In genomic region chr10:52029421-52030080, GRCm38 (mm10) we compare ENCODE assay signal across 15 mouse cellular contexts. TPM values are rescaled to one million over a fixed set of nuclear protein-coding genes. Genes with fewer than 3 reads are reported as not detected.
A peak's percentile ranks its signal among the peaks of the same experiment; 100 is the strongest.
DNase-seq lines count a peak whose midpoint lies in the region; ATAC-seq and TF ChIP-seq lines count a peak whose summit lies in the region.
"Had no signal": no experiment of that assay in that cellular context is flagged by ENCODE, and none has a peak within 500 bp of the region (broad histone marks: within the 10 kb centered on the region; RNA-seq: fewer than 3 reads in every experiment).

No protein-coding gene starts in this region.

- H3K9ac ChIP-seq in forebrain, embryonic 14.5 days (ENCODE audit: low read length): no peak overlapping the region
- no peak overlapping the region for H3K9ac ChIP-seq in forebrain, embryonic 16.5 days (replicated peaks; ENCODE audit: low read depth, low read length)
- H3K9ac ChIP-seq in kidney, embryonic 15.5 days: no peak overlapping the region
- H3K9ac ChIP-seq in ES-E14 (ENCODE audit: insufficient read depth, low read depth, low read length, poor library complexity, severe bottlenecking): no peak overlapping the region
- no peak overlapping the region for H3K9ac ChIP-seq in embryonic facial prominence, embryonic 15.5 days
- H3K9ac ChIP-seq: hindbrain, embryonic 13.5 days; lung, embryonic 14.5 days had no signal

- H3K4me1 ChIP-seq in forebrain, embryonic 14.5 days (ENCODE audit: control insufficient read depth, insufficient read depth, low read length): no peaks in the 10 kb centered on the region
- H3K4me1 ChIP-seq in forebrain, embryonic 16.5 days (replicated peaks; ENCODE audit: control insufficient read depth, insufficient read depth, low read length): peaks cover 12% of the 10 kb centered on the region
- H3K4me1 ChIP-seq in kidney, embryonic 15.5 days: peaks cover 18% of the 10 kb centered on the region
- H3K4me1 ChIP-seq in ES-E14 (ENCODE audit: control insufficient read depth in 2 of 2, insufficient read depth in 2 of 2, low read length in 2 of 2, poor library complexity in 1 of 2): peaks cover 0 to 2% of the 10 kb centered on the region in 2 experiments; a peak in 1 of 4 replicates
- H3K4me1 ChIP-seq in embryonic facial prominence, embryonic 15.5 days: peaks cover 17% of the 10 kb centered on the region

- in situ Hi-C loops in ES-E14 (cut with MboI; ENCODE audit: low sequenced_read_pairs in 2 of 2, unreplicated experiment in 2 of 2): no loop called here

- DNase-seq in forebrain, embryonic 14.5 days (ENCODE audit: low spot score): no peak
- no peak for DNase-seq in kidney, postnatal 25 days
- DNase-seq in ES-E14 (ENCODE audit: low read depth, low spot score): no peak
- no peak for DNase-seq in adrenal gland, adult 18-20 months (ENCODE audit: low spot score in 2 of 2)
- DNase-seq in left cerebral cortex, postnatal 4 days: no peak
- DNase-seq: adrenal gland, adult 8-10 months; kidney, postnatal 14 days; lung, embryonic 14.5 days; thymus, adult 18-20 months had no signal

- no peak overlapping the region for H3K4me2 ChIP-seq in forebrain, embryonic 14.5 days (ENCODE audit: low read length)
- H3K4me2 ChIP-seq in forebrain, embryonic 16.5 days (ENCODE audit: low read length): no peak overlapping the region
- H3K4me2 ChIP-seq in kidney, embryonic 15.5 days: 0 out of 2 replicates have a peak overlapping the region, but pooled peaks have one; percentile 17
- peak overlapping the region; percentile 21; the same call in 1 of the 2 replicates for H3K4me2 ChIP-seq in embryonic facial prominence, embryonic 15.5 days (replicated peaks)
- H3K4me2 ChIP-seq: hindbrain, embryonic 13.5 days; lung, embryonic 14.5 days had no signal

- peaks cover 72% of the 10 kb centered on the region for H3K27me3 ChIP-seq in forebrain, embryonic 14.5 days (replicated peaks; ENCODE audit: control insufficient read depth, insufficient read depth, low read length)
- peaks cover 53% of the 10 kb centered on the region for H3K27me3 ChIP-seq in forebrain, embryonic 16.5 days (replicated peaks; ENCODE audit: control insufficient read depth, insufficient read depth, low read length)
- H3K27me3 ChIP-seq in kidney, embryonic 15.5 days: peaks cover 81% of the 10 kb centered on the region
- H3K27me3 ChIP-seq in embryonic facial prominence, embryonic 15.5 days: peaks cover 67% of the 10 kb centered on the region

- H3K9me3 ChIP-seq in forebrain, embryonic 14.5 days (replicated peaks; ENCODE audit: control insufficient read depth, low read length): no peaks in the 10 kb centered on the region
- no peaks in the 10 kb centered on the region for H3K9me3 ChIP-seq in forebrain, embryonic 16.5 days (ENCODE audit: control insufficient read depth, low read length)
- no peaks in the 10 kb centered on the region for H3K9me3 ChIP-seq in kidney, embryonic 15.5 days (replicated peaks)
- no peaks in the 10 kb centered on the region for H3K9me3 ChIP-seq in ES-E14 (ENCODE audit: control insufficient read depth, insufficient read depth, low read depth, low read length)
- no peaks in the 10 kb centered on the region for H3K9me3 ChIP-seq in embryonic facial prominence, embryonic 15.5 days (replicated peaks)
- H3K9me3 ChIP-seq: hindbrain, embryonic 13.5 days had no signal

- no peak overlapping the region for H3K27ac ChIP-seq in forebrain, embryonic 14.5 days (ENCODE audit: low read depth, low read length)
- no peak overlapping the region for H3K27ac ChIP-seq in forebrain, embryonic 16.5 days (ENCODE audit: low read length)
- H3K27ac ChIP-seq in kidney, embryonic 15.5 days: no peak overlapping the region
- no peak overlapping the region for H3K27ac ChIP-seq in ES-E14 (ENCODE audit: insufficient read depth, low read depth, low read length, poor library complexity, severe bottlenecking)
- H3K27ac ChIP-seq in embryonic facial prominence, embryonic 15.5 days (replicated peaks): no peak overlapping the region
- H3K27ac ChIP-seq: hindbrain, embryonic 13.5 days had no signal

- H3K36me3 ChIP-seq in forebrain, embryonic 14.5 days (ENCODE audit: control insufficient read depth, insufficient read depth, low read length): no peaks in the 10 kb centered on the region
- H3K36me3 ChIP-seq in forebrain, embryonic 16.5 days (ENCODE audit: control insufficient read depth, insufficient read depth): no peaks in the 10 kb centered on the region
- no peaks in the 10 kb centered on the region for H3K36me3 ChIP-seq in kidney, embryonic 15.5 days
- H3K36me3 ChIP-seq in ES-E14 (ENCODE audit: control insufficient read depth, insufficient read depth, low read length, poor library complexity, severe bottlenecking): no peaks in the 10 kb centered on the region
- H3K36me3 ChIP-seq in embryonic facial prominence, embryonic 15.5 days: no peaks in the 10 kb centered on the region
- H3K36me3 ChIP-seq: hindbrain, embryonic 13.5 days had no signal

- 0 out of 2 replicates have a peak, but pooled peaks have one; percentile 11 for ATAC-seq in forebrain, embryonic 14.5 days
- no peak for ATAC-seq in forebrain, embryonic 16.5 days
- no peak for ATAC-seq in kidney, embryonic 15.5 days (replicated peaks; ENCODE audit: low FRiP score)
- ATAC-seq in embryonic facial prominence, embryonic 15.5 days (ENCODE audit: insufficient number of reproducible peaks, low FRiP score, low TSS enrichment, low read depth): no peak

- intact Hi-C loops in left cerebral cortex, postnatal 4 days (cut with DNase I): no loop called here

- no peak overlapping the region for H3K4me3 ChIP-seq in forebrain, embryonic 14.5 days (ENCODE audit: low read depth, low read length)
- no peak overlapping the region for H3K4me3 ChIP-seq in forebrain, embryonic 16.5 days (replicated peaks; ENCODE audit: low read length)
- H3K4me3 ChIP-seq in kidney, embryonic 15.5 days (replicated peaks): no peak overlapping the region; the same call in 1 of the 2 replicates
- no peak overlapping the region for H3K4me3 ChIP-seq in ES-E14 (ENCODE audit: insufficient read depth in 1 of 2, low read depth in 1 of 2, low read length in 2 of 2, poor library complexity in 1 of 2, severe bottlenecking in 1 of 2)
- H3K4me3 ChIP-seq in embryonic facial prominence, embryonic 15.5 days (replicated peaks): no peak overlapping the region
- H3K4me3 ChIP-seq: hindbrain, embryonic 13.5 days had no signal

- 3% methylated on average over 10 of the region's 10 CpGs for WGBS in forebrain, embryonic 14.5 days
- 2% methylated on average over 10 of the region's 10 CpGs for WGBS in forebrain, embryonic 16.5 days
- 1% methylated on average over 10 of the region's 10 CpGs for WGBS in kidney, embryonic 15.5 days
- 4% methylated on average over 10 of the region's 10 CpGs for WGBS in embryonic facial prominence, embryonic 15.5 days

TF ChIP-seq in ES-E14, 5 proteins besides CTCF, POLR2A, EP300 and RAD21:
- TF ChIP-seq ZNF384 (IDR thresholded peaks at IDR 0.05; ENCODE audit: low read depth, low read length) (peak; percentile 30; the same call in 1 of the 2 replicates), ZC3H11A (IDR thresholded peaks at IDR 0.05; ENCODE audit: borderline replicate concordance, low read depth, low read length) (no peak), HCFC1 (IDR thresholded peaks at IDR 0.05; ENCODE audit: borderline replicate concordance, insufficient read depth, low read length) (no peak), MAFK (IDR thresholded peaks at IDR 0.05; ENCODE audit: insufficient read depth, low read depth, low read length) (no peak), CHD2 (IDR thresholded peaks at IDR 0.05; ENCODE audit: low read depth, low read length) (no peak)

RNA-seq across cellular contexts. Expression of gene Vgll2, which starts 7.2 kb away (rescaled TPM):
- polyA plus RNA-seq in forebrain, embryonic 14.5 days (2014; fragmentation: Nextera tagmentation; extraction: Ambion mirVana): 1.0 and 1.8 TPM in 2 replicates
- polyA plus RNA-seq in forebrain, embryonic 16.5 days (2015; fragmentation: Nextera tagmentation; extraction: Ambion mirVana): 0.71 TPM in 1 of 2 replicates, not detected in the other
- polyA plus RNA-seq in kidney, embryonic 15.5 days (2015; fragmentation: Nextera tagmentation; extraction: Ambion mirVana): 1.9 and 2.8 TPM in 2 replicates
- not detected in 2 replicates for total RNA-seq in ES-E14 (2012; rRNA removed)
- 16.7 and 20.6 TPM in 2 replicates for polyA plus RNA-seq in embryonic facial prominence, embryonic 15.5 days (2015; fragmentation: Nextera tagmentation; extraction: Ambion mirVana)
- under 1 TPM in 1 of 2 experiments, not detected in 1; 0.35 TPM for total RNA-seq in adrenal gland, adult 18-20 months (2021)
- total RNA-seq in left cerebral cortex, postnatal 4 days (2021): not detected
- total RNA-seq: adrenal gland, adult 8-10 months; left cerebral cortex, postnatal 14 days had no signal
- polyA plus RNA-seq: lung, embryonic 14.5 days; spleen, adult 2 months had no signal

Comparison
In these comparisons a context has a peak if more than half of its experiments do, and no peak if none do; other contexts are left out.
1. H3K4me2 ChIP-seq: peak in kidney, embryonic 15.5 days (single experiment) and embryonic facial prominence, embryonic 15.5 days (single experiment); none in forebrain, embryonic 14.5 days (single experiment) and forebrain, embryonic 16.5 days (single experiment).